Mouse (Mus musculus) spleen, postnatal 36 days (tissue): Measurements from ENCODE around the gene Gm8362.
"Not testable (repeated sequence)": the region's sequence is repeated elsewhere in the genome, so short reads cannot be mapped to it uniquely, and the experiment has no call there.

Experiments used
- DNase-seq, 2 experiments: peaks; one replicate each; pipeline ENCODE4 v3.0.0; 2022; ENCODE audit warnings: low spot score in 2 of 2, mixed read lengths in 1 of 2

The Gm8362 gene

DNA sequence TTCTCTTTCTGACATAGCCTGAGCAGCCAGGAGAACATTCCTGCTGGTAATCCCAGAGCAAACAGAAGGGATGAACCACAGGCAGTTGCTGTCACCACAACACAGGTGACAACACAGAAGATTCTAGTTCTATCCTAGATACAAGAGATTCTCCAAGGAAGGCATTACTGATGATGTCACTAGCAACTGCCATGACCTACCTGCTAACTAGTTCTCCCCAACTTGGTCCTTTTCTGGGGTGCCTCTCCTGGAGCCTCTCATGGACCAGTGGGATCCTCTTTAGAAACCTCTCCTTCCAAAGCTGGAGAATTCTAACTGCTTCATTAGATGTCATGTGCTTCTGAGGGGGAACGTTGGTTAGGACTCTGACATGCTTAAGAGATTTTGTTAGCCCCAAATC lies at the start of gene Gm8362:
Gene Gm8362, minus strand, starts transcription at position 101 of the 400 bp plus-strand sequence.
- DNase-seq, result not testable (repeated sequence)

GRCm38 (mm10) chr14:6823297-6823696 lies 49.1 kb upstream of the Gm8362 start:
- not testable (repeated sequence) for DNase-seq

- peak; percentile 0 to 1 for DNase-seq
Measured at GRCm38 (mm10) chr14:6757231-6757536, 17.0 kb downstream of the Gm8362 start.

GRCm38 (mm10) chr14:6756384-6757230 lies 17.6 kb downstream of the Gm8362 start:
- DNase-seq, result not testable (repeated sequence)

GRCm38 (mm10) chr14:6742232-6742631 lies 32.0 kb downstream of the Gm8362 start, which contains the start of gene Gm3636:
Gene Gm3636 (minus strand): TSS chr14:6742332.
- DNase-seq, result not testable (repeated sequence)

DNA sequence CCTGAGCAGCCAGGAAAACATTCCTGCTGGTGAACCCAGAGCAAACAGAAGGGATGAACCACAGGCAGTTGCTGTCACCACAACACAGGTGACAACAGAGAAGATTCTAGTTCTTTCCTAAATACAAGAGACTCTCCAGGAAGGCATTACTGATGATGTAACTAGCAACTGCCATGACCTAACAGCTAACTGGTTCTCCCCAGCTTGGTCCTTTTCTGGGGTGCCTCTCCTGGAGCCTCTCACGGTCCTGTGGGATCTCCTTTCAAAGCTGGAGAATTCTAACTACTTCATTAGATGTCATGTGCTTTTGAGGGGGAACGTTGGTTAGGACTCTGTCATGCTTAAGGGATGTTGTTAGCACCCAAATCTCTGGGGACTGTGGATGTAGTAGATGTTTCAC lies 54.1 kb downstream of the Gm8362 start, which contains the start of gene Gm8050:
Gene Gm8050, minus strand, starts transcription at position 101 of the 400 bp plus-strand sequence.
- not testable (repeated sequence) for DNase-seq
